Mouse (Mus musculus) liver, postnatal 0 days (tissue): ENCODE results near the gene 1110032A03Rik. TPM values are rescaled to one million over a fixed set of nuclear protein-coding genes. Genes with fewer than 3 reads are reported as not detected.

Experiments
- ATAC-seq: fragments of 200-750 bp; cut with Nextera tagmentation; 2 replicates; pipeline ENCODE4 v1.8.0; 2017; ENCODE audit warnings: mild to moderate bottlenecking, moderate library complexity
- DNase-seq: peaks from one replicate; pipeline ENCODE4 v3.0.0-alpha.2; 2016
- H3K27ac ChIP-seq: fragments of 300-500 bp; sonication (generic); 2 replicates; pipeline ENCODE4 v1.5.1; 2014; ENCODE audit warnings: antibody characterized with exemption, moderate library complexity, mild to moderate bottlenecking, low read depth
- H3K27me3 ChIP-seq: fragments of 300-500 bp; sonication (generic); 2 replicates; pipeline ENCODE4 v1.6.1; 2014; ENCODE audit warnings: low read length, control low read depth, mixed read lengths; ENCODE audit not compliant: insufficient read depth
- H3K36me3 ChIP-seq: fragments of 300-500 bp; sonication (generic); replicated peaks from 2 replicates; pipeline ENCODE4 v1.6.1; 2014; ENCODE audit warnings: mild to moderate bottlenecking, control low read depth, low read length, moderate library complexity, mixed read lengths; ENCODE audit not compliant: insufficient read depth
- H3K4me1 ChIP-seq: fragments of 300-500 bp; sonication (generic); 2 replicates; pipeline ENCODE4 v1.6.1; 2014; ENCODE audit warnings: antibody characterized with exemption, mild to moderate bottlenecking, control low read depth; ENCODE audit not compliant: insufficient read depth
- H3K4me2 ChIP-seq: fragments of 300-500 bp; sonication (generic); 2 replicates; pipeline ENCODE4 v1.6.1; 2014; ENCODE audit warnings: low read depth, mild to moderate bottlenecking, low read length, moderate library complexity, mixed read lengths
- H3K4me3 ChIP-seq: fragments of 300-500 bp; sonication (generic); 2 replicates; pipeline ENCODE4 v1.5.1; 2014; ENCODE audit warnings: low read depth, low read length
- H3K9ac ChIP-seq: fragments of 300-500 bp; sonication (generic); replicated peaks from 2 replicates; pipeline ENCODE4 v1.6.1; 2014; ENCODE audit warnings: mild to moderate bottlenecking, moderate library complexity
- H3K9me3 ChIP-seq: fragments of 300-500 bp; sonication (generic); 2 replicates; pipeline ENCODE4 v1.6.1; 2016; ENCODE audit warnings: mild to moderate bottlenecking, control low read depth, low read length, mixed read lengths
- CTCF ChIP-seq: sonication (generic); IDR thresholded peaks from 2 replicates; pipeline ENCODE4 v1.5.1; 2016; ENCODE audit warnings: antibody characterized with exemption, low read depth
- EP300 ChIP-seq: IDR thresholded peaks from 2 replicates; pipeline ENCODE4 v1.6.1; 2016; ENCODE audit warnings: antibody characterized with exemption, low read depth, mild to moderate bottlenecking
- WGBS: fragments of 180-500 bp; shearing (Covaris S2); extraction: QIAGEN DNeasy Blood & Tissue Kit; methylation state at CpG from one replicate; pipeline ENCODE4 v1.1.7; 2014; ENCODE audit not compliant: insufficient replicate concordance; 5-methylcytosine and 5-hydroxymethylcytosine counted together
- polyA plus RNA-seq: library from polyadenylated mRNA; unstranded; fragments of >200 nt; fragmentation: Nextera tagmentation; extraction: Ambion mirVana; gene quantifications from 2 replicates; pipeline ENCODE4 v1.2.1, GENCODE M21; 2015

1110032A03Rik gene
- polyA plus RNA-seq, 1 experiment from 2014 or later = 34.6 TPM

DNA sequence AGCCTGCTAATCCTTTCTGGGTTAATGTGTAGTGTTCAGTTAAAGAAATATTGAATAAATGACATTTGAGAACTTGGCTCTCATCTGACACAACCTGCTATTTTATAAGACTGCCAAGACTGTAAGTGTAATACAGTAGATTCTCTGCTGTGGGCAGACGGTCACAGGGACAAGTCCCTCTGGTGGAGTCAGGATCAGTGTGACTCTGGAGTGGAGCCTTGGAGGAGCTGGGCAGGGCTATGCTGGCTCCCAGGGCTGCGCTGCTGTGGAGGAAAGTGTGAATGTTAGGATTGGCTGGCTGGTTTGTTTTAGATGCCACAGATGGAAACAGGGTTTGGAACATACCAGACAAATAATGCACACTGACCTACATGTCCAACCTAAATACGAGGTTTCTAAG lies 19.9 kb upstream of the 1110032A03Rik start:
- DNase-seq (no peak), ATAC-seq (no peak)
- Histone ChIP-seq H3K9ac (no peak overlapping the region), H3K4me2 (no peak overlapping the region), H3K9me3 (no peaks in the 10 kb centered on the region), H3K27ac (no peak overlapping the region), H3K4me3 (no peak overlapping the region), H3K27me3 (no peaks in the 10 kb centered on the region), H3K4me1 (no peaks in the 10 kb centered on the region), H3K36me3 (peaks cover 18% of the 10 kb centered on the region)
- WGBS = 85% methylated on average over 3 of the region's 3 CpGs
- TF ChIP-seq EP300 = no peak
- TF ChIP-seq CTCF = no peak

DNA sequence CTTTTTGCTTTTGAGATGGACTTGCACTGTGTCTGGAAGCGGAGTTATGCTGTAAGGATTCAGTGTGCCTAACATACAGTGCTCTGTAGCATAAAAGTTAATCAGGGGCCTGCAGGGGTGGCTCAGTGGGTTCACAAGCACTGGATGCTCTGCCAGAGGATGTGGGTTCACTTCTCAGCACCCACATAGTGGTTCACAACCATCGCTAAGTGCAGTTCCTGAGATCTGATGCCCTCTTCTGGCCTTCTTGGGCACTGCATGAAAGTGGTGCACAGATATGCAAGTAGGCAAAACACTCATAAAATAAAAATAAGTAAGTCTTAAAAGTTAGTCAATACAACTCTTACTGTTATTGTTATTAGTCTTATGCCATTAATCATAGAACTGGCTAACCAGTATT lies 6.8 kb upstream of the 1110032A03Rik start:
- WGBS = 68% methylated on average over 2 of the region's 2 CpGs
- no peaks in the 10 kb centered on the region for H3K9me3 ChIP-seq
- ATAC-seq (no peak), DNase-seq (peak; percentile 49)
- H3K9ac ChIP-seq = no peak overlapping the region
- H3K4me1 ChIP-seq = no peaks in the 10 kb centered on the region
- no peak overlapping the region for H3K4me2 ChIP-seq
- peaks cover 31% of the 10 kb centered on the region for H3K36me3 ChIP-seq
- no peaks in the 10 kb centered on the region for H3K27me3 ChIP-seq
- TF ChIP-seq EP300 = no peak
- peak; percentile 66 for TF ChIP-seq CTCF
- H3K4me3 ChIP-seq = no peak overlapping the region
- H3K27ac ChIP-seq = no peak overlapping the region

DNA sequence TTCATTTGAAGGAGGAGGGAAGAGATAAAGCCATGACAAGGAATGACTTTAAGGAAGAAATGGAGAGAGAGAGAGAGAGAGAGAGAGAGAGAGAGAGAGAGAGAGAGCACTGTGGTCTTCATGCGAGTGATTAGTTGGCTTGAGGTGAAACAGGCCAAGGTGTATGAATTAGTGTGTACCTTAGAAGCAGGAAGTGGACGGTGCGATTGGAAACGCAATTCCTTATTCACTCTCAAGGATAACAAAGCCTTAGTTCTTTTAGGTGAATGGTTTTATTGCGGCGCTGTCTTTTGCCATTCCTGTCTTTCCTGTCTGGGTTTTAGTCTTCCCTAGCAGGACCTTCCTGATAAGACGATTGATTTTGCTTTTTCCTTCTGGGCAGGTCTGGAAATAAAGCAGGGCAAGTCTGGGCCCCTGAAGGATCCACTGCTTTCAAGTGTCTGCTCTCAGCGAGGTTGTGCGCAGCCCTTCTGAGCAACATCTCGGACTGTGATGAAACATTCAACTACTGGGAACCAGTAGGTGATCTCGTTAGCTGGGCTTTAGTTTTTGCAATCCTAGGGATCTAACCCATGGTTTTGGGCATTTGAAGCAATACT lies 941 bp upstream of the 1110032A03Rik start:
- Histone ChIP-seq H3K27me3 (no peaks in the 10 kb centered on the region), H3K4me3 (peak overlapping the region; percentile 87), H3K9ac (no peak overlapping the region; the same call in 1 of the 2 replicates), H3K4me2 (peak overlapping the region; percentile 99), H3K4me1 (peaks cover 15% of the 10 kb centered on the region), H3K36me3 (peaks cover 17% of the 10 kb centered on the region), H3K9me3 (no peaks in the 10 kb centered on the region), H3K27ac (no peak overlapping the region)
- TF ChIP-seq CTCF (no peak), EP300 (no peak)
- DNase-seq (no peak), ATAC-seq (no peak)
- WGBS = 56% methylated on average over 11 of the region's 11 CpGs

DNA sequence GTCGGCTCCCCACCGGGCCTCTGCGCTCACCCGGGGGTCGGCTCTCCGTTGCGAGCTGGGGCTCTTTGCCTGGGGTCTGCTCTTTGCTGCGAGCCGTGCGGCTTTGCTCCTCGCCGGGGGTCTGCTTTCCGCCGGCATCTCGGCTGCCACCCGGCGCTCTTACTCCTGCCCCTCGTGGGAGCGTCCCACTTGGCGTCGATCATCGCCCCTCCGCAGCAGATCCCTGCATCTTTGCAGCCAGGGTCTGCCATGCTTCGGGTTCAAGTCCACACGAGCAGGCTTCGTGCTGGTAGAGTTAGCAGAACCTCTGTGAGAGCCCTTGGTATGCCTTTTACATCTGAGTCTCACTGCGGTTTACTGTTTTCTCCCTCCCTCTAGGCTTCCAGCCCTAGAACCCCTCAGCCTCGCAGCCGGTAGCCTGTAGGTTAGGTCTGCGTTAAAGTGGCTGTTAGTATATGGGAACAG lies 374 bp upstream of the 1110032A03Rik start:
- DNase-seq = no peak
- Histone ChIP-seq H3K9ac (peak overlapping the region; percentile 90), H3K4me3 (peak overlapping the region; percentile 87), H3K36me3 (peaks cover 19% of the 10 kb centered on the region), H3K27ac (peak overlapping the region; percentile 16), H3K4me1 (peaks cover 15% of the 10 kb centered on the region), H3K9me3 (no peaks in the 10 kb centered on the region), H3K27me3 (no peaks in the 10 kb centered on the region), H3K4me2 (peak overlapping the region; percentile 99)
- peak; percentile 30 for ATAC-seq
- WGBS = under 1% methylated on average over 29 of the region's 30 CpGs
- TF ChIP-seq CTCF (no peak), EP300 (no peak)

DNA sequence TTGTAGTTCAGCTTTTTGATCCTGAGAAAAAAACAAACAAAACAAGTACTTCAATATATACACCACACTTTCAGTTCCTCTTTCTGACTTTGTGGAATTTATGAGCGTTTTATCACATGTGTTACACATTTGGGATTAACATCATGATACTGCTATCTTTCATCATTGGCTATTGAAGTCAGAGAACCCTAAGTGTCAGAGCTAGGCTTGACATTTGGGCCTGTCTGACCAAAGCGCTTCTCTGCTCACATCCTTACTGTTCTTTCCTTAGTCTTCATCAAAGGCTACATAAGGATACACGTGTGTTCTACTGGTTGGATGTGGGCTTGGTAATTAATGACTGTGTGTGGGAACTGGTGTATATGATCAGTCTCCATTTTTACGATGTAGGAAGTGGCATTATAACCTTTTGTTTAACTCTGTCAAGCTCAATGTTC lies 1.3 kb downstream of the 1110032A03Rik start:
- Histone ChIP-seq H3K4me2 (peak overlapping the region; percentile 99), H3K4me3 (peak overlapping the region; percentile 87; the same call in 1 of the 2 replicates), H3K27me3 (no peaks in the 10 kb centered on the region), H3K4me1 (peaks cover 18% of the 10 kb centered on the region), H3K9me3 (no peaks in the 10 kb centered on the region), H3K9ac (peak overlapping the region; percentile 90), H3K27ac (peak overlapping the region; percentile 16; the same call in 1 of the 2 replicates), H3K36me3 (peaks cover 16% of the 10 kb centered on the region)
- DNase-seq (no peak), ATAC-seq (no peak)
- 37% methylated on average over 4 of the region's 4 CpGs for WGBS
- TF ChIP-seq EP300 (no peak), CTCF (no peak)

DNA sequence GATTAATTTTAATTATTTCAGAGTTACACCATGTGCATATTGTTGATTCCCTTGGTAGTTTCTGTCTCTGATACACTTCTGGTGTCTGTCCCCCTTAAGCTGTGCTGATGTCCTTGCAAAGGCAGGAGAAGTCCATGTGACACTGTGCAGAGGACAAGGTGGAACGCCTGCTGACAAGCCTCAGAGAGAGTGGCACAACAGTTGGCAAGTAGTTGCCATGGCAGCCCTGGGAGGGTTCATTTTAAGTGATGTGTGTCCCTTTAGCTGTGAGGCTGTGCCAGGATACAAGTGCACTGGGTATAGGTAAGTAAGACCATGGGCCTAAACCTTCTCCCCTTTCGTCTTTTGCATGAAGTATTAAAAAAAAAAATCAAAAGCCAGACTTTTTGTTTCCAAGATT lies 5.3 kb downstream of the 1110032A03Rik start:
- peaks cover 14% of the 10 kb centered on the region for H3K36me3 ChIP-seq
- no peak overlapping the region for H3K9ac ChIP-seq
- no peak overlapping the region for H3K27ac ChIP-seq
- no peak overlapping the region for H3K4me2 ChIP-seq
- DNase-seq (no peak), ATAC-seq (no peak)
- H3K27me3 ChIP-seq = no peaks in the 10 kb centered on the region
- H3K4me3 ChIP-seq = no peak overlapping the region
- WGBS = 89% methylated on average over 2 of the region's 2 CpGs
- no peaks in the 10 kb centered on the region for H3K9me3 ChIP-seq
- H3K4me1 ChIP-seq = peaks cover 12% of the 10 kb centered on the region
- TF ChIP-seq CTCF (no peak), EP300 (no peak)
